Mouse (Mus musculus): ENCODE results near the gene Cyp4f18. TPM values are rescaled to one million over a fixed set of nuclear protein-coding genes. Genes with fewer than 3 reads are reported as not detected.

Gene Cyp4f18
- total RNA-seq, 2 experiments from 2014 or later = 0.19 to 0.75 TPM

Other genes starting within 250 kb of the Cyp4f18 start
- 1 to 10 TPM; 3.5 to 4.3 TPM for gene Zfp709, start 127.6 kb downstream of the Cyp4f18 start, total RNA-seq (2021)
- gene Zfp882, start 101.0 kb downstream of the Cyp4f18 start, total RNA-seq (2021) = 1 to 10 TPM; 2.8 to 4.3 TPM
- 10 to 100 TPM; 21.4 to 23.1 TPM for gene Zfp617, start 101.0 kb downstream of the Cyp4f18 start, total RNA-seq (2021)
- 1 to 10 TPM; 3.5 to 5.9 TPM for gene Zfp961, start 58.6 kb downstream of the Cyp4f18 start, total RNA-seq (2021)
- not detected for gene Olfr372, start 31.6 kb upstream of the Cyp4f18 start, total RNA-seq (2021)
- not detected for gene Olfr373, start 73.6 kb upstream of the Cyp4f18 start, total RNA-seq (2021)
- gene Olfr374, start 97.4 kb upstream of the Cyp4f18 start, total RNA-seq (2021) = not detected
- 100 to 1,000 TPM; 115 to 142 TPM for gene Tpm4, start 125.3 kb upstream of the Cyp4f18 start, total RNA-seq (2021)
- gene Rab8a, start 151.6 kb upstream of the Cyp4f18 start, total RNA-seq (2021) = 10 to 100 TPM; 22.8 to 30.8 TPM
- gene Hsh2d, start 180.0 kb upstream of the Cyp4f18 start, total RNA-seq (2021) = not detected
- not detected for gene Cib3, start 203.2 kb upstream of the Cyp4f18 start, total RNA-seq (2021)
- not detected for gene Gm11034, start 204.0 kb upstream of the Cyp4f18 start, total RNA-seq (2021)
- gene Fam32a, start 210.1 kb upstream of the Cyp4f18 start, total RNA-seq (2021) = 10 to 100 TPM; 14.7 to 17.9 TPM
- gene Ap1m1, start 230.4 kb upstream of the Cyp4f18 start, total RNA-seq (2021) = 10 to 100 TPM; 28.7 to 35.9 TPM

All from gastrocnemius, postnatal 10 days (tissue).